Mouse (Mus musculus) bone marrow, adult 2 months (tissue): ENCODE data around the gene Prdm16.

Experiments used
- CTCF ChIP-seq: fragments of 200-500 bp; IDR thresholded peaks from 2 replicates; pipeline ENCODE4 v1.5.1; 2011; ENCODE audit warnings: low read length, control low read depth; ENCODE audit not compliant: control insufficient read depth, insufficient read depth
- POLR2A ChIP-seq: fragments of 200-500 bp; IDR thresholded peaks from 2 replicates; pipeline ENCODE4 v1.6.1; 2011; ENCODE audit warnings: low read depth, mild to moderate bottlenecking, control low read depth, low read length, borderline replicate concordance; ENCODE audit not compliant: control insufficient read depth

GRCm38 (mm10) chr4:154596805-154597204, 39.9 kb downstream of the Prdm16 start:
- TF ChIP-seq CTCF = no peak
- TF ChIP-seq POLR2A = no peak
